Mouse (Mus musculus) spleen, postnatal 10 days (tissue): ENCODE results near the gene Mink1.
A peak's percentile ranks its signal among the peaks of the same experiment; 100 is the strongest.

Experiments used
- DNase-seq, 2 experiments: peaks; one replicate each; pipeline ENCODE4 v3.0.0; 2021 to 2022; ENCODE audit warnings: low spot score in 2 of 2

The Mink1 gene

GRCm38 (mm10) chr11:70635601-70636000 is 72.9 kb downstream of the Mink1 start:
- DNase-seq, result no peak

GRCm38 (mm10) chr11:70637764-70638163 is 75.1 kb downstream of the Mink1 start:
- no peak for DNase-seq

GRCm38 (mm10) chr11:70638293-70638692 is 75.6 kb downstream of the Mink1 start:
- DNase-seq, result no peak

GRCm38 (mm10) chr11:70638714-70639278 is 76.1 kb downstream of the Mink1 start, which contains the start of gene Gp1ba:
TSS of gene Gp1ba (plus strand) at chr11:70639122.
- DNase-seq, result no peak

GRCm38 (mm10) chr11:70639976-70640375 is 77.3 kb downstream of the Mink1 start:
- no peak for DNase-seq

GRCm38 (mm10) chr11:70641241-70641640 is 78.6 kb downstream of the Mink1 start:
- DNase-seq, result no peak

- no peak for DNase-seq
These were observed 80.4 kb downstream of the Mink1 start for GRCm38 (mm10) chr11:70643051-70643450.

- DNase-seq, result no peak
These were observed 82.0 kb downstream of the Mink1 start for GRCm38 (mm10) chr11:70644564-70645103.

GRCm38 (mm10) chr11:70645461-70646258 is 83.0 kb downstream of the Mink1 start:
- no peak for DNase-seq

GRCm38 (mm10) chr11:70646259-70646555 is 83.5 kb downstream of the Mink1 start:
- no peak for DNase-seq

GRCm38 (mm10) chr11:70646691-70647650 is 84.3 kb downstream of the Mink1 start, which contains the start of the genes Rnf167 and Slc25a11:
TSS of gene Rnf167 (plus strand) at chr11:70647235.
TSS of gene Slc25a11 (minus strand) at chr11:70647479.
- DNase-seq, result peak; percentile 91 to 98

- peak; percentile 69 to 75 for DNase-seq
These were observed 85.2 kb downstream of the Mink1 start for GRCm38 (mm10) chr11:70647716-70648420.

GRCm38 (mm10) chr11:70648512-70648911 is 85.8 kb downstream of the Mink1 start:
- no peak for DNase-seq

- DNase-seq, result no peak
These were observed 86.6 kb downstream of the Mink1 start for GRCm38 (mm10) chr11:70649185-70649734.

GRCm38 (mm10) chr11:70650322-70651175 is 87.9 kb downstream of the Mink1 start:
- peak in 1 of 2 experiments; percentile 64 for DNase-seq

- peak in 1 of 2 experiments; percentile 29 for DNase-seq
These were observed 88.7 kb downstream of the Mink1 start for GRCm38 (mm10) chr11:70651391-70651790.

GRCm38 (mm10) chr11:70652029-70652883 is 89.6 kb downstream of the Mink1 start:
- DNase-seq, result peak in 1 of 2 experiments; percentile 56

- DNase-seq, result peak in 1 of 2 experiments; percentile 24
These were observed 90.2 kb downstream of the Mink1 start for GRCm38 (mm10) chr11:70652884-70653344.
